ENCODE assay signal across 8 mouse cellular contexts in the genomic region with DNA sequence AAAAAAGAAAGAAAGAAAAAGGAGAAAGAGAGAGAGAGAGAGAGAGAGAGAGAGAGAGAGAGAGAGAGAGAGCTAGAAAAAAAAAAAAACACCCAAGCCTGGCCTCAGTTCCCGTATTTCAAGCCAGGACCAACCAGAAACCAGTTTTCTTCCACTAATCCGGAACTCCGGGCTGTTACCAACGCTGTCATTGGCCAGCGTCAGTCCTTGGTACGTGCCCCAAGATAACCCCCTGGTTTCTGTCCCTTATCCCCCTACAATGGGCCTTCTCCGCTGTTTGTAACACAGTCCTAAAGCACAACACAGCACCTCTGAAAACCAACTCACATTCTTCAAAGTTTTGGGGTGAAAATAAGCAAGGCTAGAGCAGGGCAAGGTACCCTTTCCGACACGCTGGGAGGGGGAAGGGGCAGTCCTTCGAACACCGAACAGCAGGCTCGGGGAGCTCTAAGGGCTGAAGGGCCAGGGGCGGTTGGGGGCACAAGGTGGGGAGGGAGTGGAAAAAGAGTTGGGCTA. TPM values are rescaled to one million over a fixed set of nuclear protein-coding genes. Genes with fewer than 3 reads are reported as not detected.
DNase-seq lines count a peak whose midpoint lies in the region; ATAC-seq and TF ChIP-seq lines count a peak whose summit lies in the region.

No protein-coding gene starts in this region.

- ATAC-seq in heart, embryonic 13.5 days (ENCODE audit: extremely low read depth, insufficient number of reproducible peaks, low FRiP score, low TSS enrichment) = peak; percentile 72
- ATAC-seq in liver, embryonic 12.5 days = peak; percentile 76
- peak; percentile 76 for ATAC-seq in stomach, embryonic 15.5 days (ENCODE audit: insufficient read depth, low FRiP score, low read depth)

- no peak for TF ChIP-seq CTCF in C2C12 (IDR thresholded peaks at IDR 0.05; ENCODE audit: control insufficient read depth, insufficient read depth, insufficient read length)
- no peak for TF ChIP-seq CTCF in brain, embryonic 14.5 days (IDR thresholded peaks at IDR 0.05; ENCODE audit: borderline replicate concordance, extremely low read depth, insufficient read depth, insufficient read length)

- peak overlapping the region; percentile 84 for H3K9ac ChIP-seq in heart, embryonic 13.5 days
- H3K9ac ChIP-seq in liver, embryonic 12.5 days = peak overlapping the region; percentile 73
- H3K9ac ChIP-seq in stomach, embryonic 15.5 days = peak overlapping the region; percentile 29; the same call in 1 of the 2 replicates

- peak overlapping the region; percentile 91 for H3K27ac ChIP-seq in heart, embryonic 13.5 days (replicated peaks)
- peak overlapping the region; percentile 89 for H3K27ac ChIP-seq in liver, embryonic 12.5 days
- H3K27ac ChIP-seq in stomach, embryonic 15.5 days = peak overlapping the region; percentile 81

- H3K4me1 ChIP-seq in erythroblast, embryonic 14.5 days (ENCODE audit: control insufficient read depth) = peaks cover 3% of the 10 kb centered on the region
- H3K4me1 ChIP-seq in heart, embryonic 13.5 days = no peaks in the 10 kb centered on the region
- H3K4me1 ChIP-seq in liver, embryonic 12.5 days = no peaks in the 10 kb centered on the region
- no peaks in the 10 kb centered on the region for H3K4me1 ChIP-seq in stomach, embryonic 15.5 days

- no peak for TF ChIP-seq POLR2A in brain, embryonic 14.5 days (IDR thresholded peaks at IDR 0.05; ENCODE audit: borderline replicate concordance, extremely low read depth, insufficient read depth, insufficient read length, poor library complexity, severe bottlenecking)

- peak overlapping the region; percentile 68 for H3K4me2 ChIP-seq in heart, embryonic 13.5 days
- peak overlapping the region; percentile 67 for H3K4me2 ChIP-seq in liver, embryonic 12.5 days
- H3K4me2 ChIP-seq in stomach, embryonic 15.5 days = peak overlapping the region; percentile 57

- H3K79me2 ChIP-seq in C2C12 (ENCODE audit: control insufficient read depth, insufficient read depth) = peaks cover 7% of the 10 kb centered on the region

- no peaks in the 10 kb centered on the region for H3K27me3 ChIP-seq in C2C12 (ENCODE audit: control insufficient read depth, insufficient read depth, insufficient read length)
- H3K27me3 ChIP-seq in erythroblast, embryonic 14.5 days (ENCODE audit: control insufficient read depth) = no peaks in the 10 kb centered on the region
- H3K27me3 ChIP-seq in heart, embryonic 13.5 days (replicated peaks) = no peaks in the 10 kb centered on the region
- H3K27me3 ChIP-seq in liver, embryonic 12.5 days (replicated peaks) = no peaks in the 10 kb centered on the region
- no peaks in the 10 kb centered on the region for H3K27me3 ChIP-seq in stomach, embryonic 15.5 days (replicated peaks)

- 14% methylated on average over 13 of the region's 13 CpGs for WGBS in heart, embryonic 13.5 days
- WGBS in liver, embryonic 12.5 days (ENCODE audit: insufficient replicate concordance) = 9% methylated on average over 12 of the region's 13 CpGs
- 13% methylated on average over 13 of the region's 13 CpGs for WGBS in stomach, embryonic 15.5 days

- peak; percentile 95 for DNase-seq in brain, embryonic 14.5 days (ENCODE audit: low read depth)
- DNase-seq in kidney, postnatal 10 days = peak; percentile 86
- DNase-seq in natural killer cell, adult 2 months (ENCODE audit: low spot score in 2 of 2) = peak; percentile 76 to 84

- peak overlapping the region; percentile 46 for H3K4me3 ChIP-seq in C2C12 (ENCODE audit: insufficient read depth, poor library complexity, severe bottlenecking)
- peak overlapping the region; percentile 83 for H3K4me3 ChIP-seq in erythroblast, embryonic 14.5 days (replicated peaks)
- H3K4me3 ChIP-seq in heart, embryonic 13.5 days = peak overlapping the region; percentile 67
- peak overlapping the region; percentile 71 for H3K4me3 ChIP-seq in liver, embryonic 12.5 days
- H3K4me3 ChIP-seq in stomach, embryonic 15.5 days (replicated peaks) = peak overlapping the region; percentile 55

- peak overlapping the region; percentile 34 for H3ac ChIP-seq in C2C12 (ENCODE audit: control insufficient read depth, insufficient read length, low read depth)

- H3K36me3 ChIP-seq in C2C12 (ENCODE audit: control insufficient read depth, insufficient read depth) = no peaks in the 10 kb centered on the region
- H3K36me3 ChIP-seq in erythroblast, embryonic 14.5 days (ENCODE audit: control insufficient read depth) = no peaks in the 10 kb centered on the region
- H3K36me3 ChIP-seq in heart, embryonic 13.5 days = no peaks in the 10 kb centered on the region
- H3K36me3 ChIP-seq in liver, embryonic 12.5 days = no peaks in the 10 kb centered on the region
- H3K36me3 ChIP-seq in stomach, embryonic 15.5 days = no peaks in the 10 kb centered on the region

- H3K9me3 ChIP-seq in erythroblast, embryonic 14.5 days (ENCODE audit: control insufficient read depth, low read length) = no peaks in the 10 kb centered on the region
- no peaks in the 10 kb centered on the region for H3K9me3 ChIP-seq in heart, embryonic 13.5 days
- no peaks in the 10 kb centered on the region for H3K9me3 ChIP-seq in liver, embryonic 12.5 days (replicated peaks)
- H3K9me3 ChIP-seq in stomach, embryonic 15.5 days = no peaks in the 10 kb centered on the region

- H3K79me3 ChIP-seq in C2C12 (ENCODE audit: low read depth) = no peaks in the 10 kb centered on the region

TF ChIP-seq in C2C12, 6 proteins besides CTCF, POLR2A, EP300 and RAD21:
- no peak for TF ChIP-seq USF1 (IDR thresholded peaks at IDR 0.05; ENCODE audit: low read depth)
- no peak for TF ChIP-seq MAX (IDR thresholded peaks at IDR 0.05)
- TF ChIP-seq MYOG (IDR thresholded peaks at IDR 0.05; ENCODE audit: control insufficient read depth, extremely low read depth, insufficient read length) = no peak
- TF ChIP-seq CEBPB (IDR thresholded peaks at IDR 0.05; ENCODE audit: low read depth) = no peak
- TF ChIP-seq MYOD1 (IDR thresholded peaks at IDR 0.05; ENCODE audit: control insufficient read depth, insufficient read length, low read depth) = no peak
- TF ChIP-seq FOSL1 (IDR thresholded peaks at IDR 0.05; ENCODE audit: insufficient read depth, low read length, poor library complexity, severe bottlenecking) = no peak

RNA-seq across cellular contexts. Expression of a gene that starts 1.4 kb away (rescaled TPM):
- 0.59 TPM for polyA plus RNA-seq in C2C12 (2012; fragmentation: generic; extraction: Trizol)
- polyA plus RNA-seq in brain, embryonic 14.5 days (2012; rRNA removed) = 5.3 and 6.4 TPM in 2 replicates
- 0.02 and 0.04 TPM in 2 replicates for polyA plus RNA-seq in erythroblast, embryonic 14.5 days (2012)
- polyA plus RNA-seq in heart, embryonic 13.5 days (2015; fragmentation: Nextera tagmentation; extraction: Ambion mirVana) = 2.2 and 2.5 TPM in 2 replicates
- polyA plus RNA-seq in liver, embryonic 12.5 days (2016; fragmentation: Nextera tagmentation; extraction: Ambion mirVana) = 1.3 and 1.6 TPM in 2 replicates
- polyA plus RNA-seq in stomach, embryonic 15.5 days (2015; fragmentation: Nextera tagmentation; extraction: Ambion mirVana) = 3.7 TPM in 2 replicates

Comparison
In these comparisons a context has a peak if more than half of its experiments do, and no peak if none do; other contexts are left out.
1. Peak in every context shown above with its lines: DNase-seq, ATAC-seq, H3K4me3 ChIP-seq and H3K27ac ChIP-seq.
2. H3K9ac ChIP-seq: peak in every context shown above with its lines; median percentile 84 in heart, embryonic 13.5 days; 73 in liver, embryonic 12.5 days; 29 in stomach, embryonic 15.5 days.